Mouse (Mus musculus) adrenal gland, postnatal 25 days (tissue): ENCODE measurements around the gene Atf6b. TPM values are rescaled to one million over a fixed set of nuclear protein-coding genes. Genes with fewer than 3 reads are reported as not detected.
A peak's percentile ranks its signal among the peaks of the same experiment; 100 is the strongest.

ENCODE experiments used
- DNase-seq: peaks from one replicate; pipeline ENCODE4 v3.0.0; 2021; ENCODE audit warnings: mixed read lengths
- total RNA-seq: library from RNA; stranded (reverse); gene quantifications from 2 replicates; pipeline ENCODE4 v1.2.3, GENCODE M21; 2021

The Atf6b gene
- total RNA-seq, 1 experiment from 2014 or later, result 50.4 TPM

GRCm38 (mm10) chr17:34627093-34627942 is 19.6 kb upstream of the Atf6b start:
- peak; percentile 87 for DNase-seq

- peak; percentile 70 for DNase-seq
Observed at GRCm38 (mm10) chr17:34627943-34628643, 18.9 kb upstream of the Atf6b start, which contains the start of gene Ppt2. Gene Ppt2 (minus strand): TSS chr17:34628510.

- no peak for DNase-seq
Observed at GRCm38 (mm10) chr17:34628644-34628967, 18.3 kb upstream of the Atf6b start.

GRCm38 (mm10) chr17:34629221-34629751 is 17.7 kb upstream of the Atf6b start, which contains the start of gene Prrt1:
Gene Prrt1 (plus strand): TSS chr17:34629533.
- no peak for DNase-seq

GRCm38 (mm10) chr17:34629796-34630603 is 16.9 kb upstream of the Atf6b start:
- no peak for DNase-seq

GRCm38 (mm10) chr17:34630761-34631301 is 16.1 kb upstream of the Atf6b start:
- no peak for DNase-seq

GRCm38 (mm10) chr17:34631647-34632046 is 15.3 kb upstream of the Atf6b start:
- DNase-seq, result no peak

- peak; percentile 68 for DNase-seq
Observed at GRCm38 (mm10) chr17:34632261-34632691, 14.7 kb upstream of the Atf6b start.

GRCm38 (mm10) chr17:34635671-34636070 is 11.3 kb upstream of the Atf6b start:
- DNase-seq, result no peak

- no peak for DNase-seq
Observed at GRCm38 (mm10) chr17:34637459-34637858, 9.5 kb upstream of the Atf6b start.

GRCm38 (mm10) chr17:34639461-34640255 is 7.3 kb upstream of the Atf6b start:
- no peak for DNase-seq

GRCm38 (mm10) chr17:34640778-34641601 is 6.0 kb upstream of the Atf6b start:
- DNase-seq, result no peak

GRCm38 (mm10) chr17:34641945-34642344 is 5.0 kb upstream of the Atf6b start:
- DNase-seq, result no peak

GRCm38 (mm10) chr17:34643379-34643778 is 3.6 kb upstream of the Atf6b start:
- DNase-seq, result no peak

- no peak for DNase-seq
Observed at GRCm38 (mm10) chr17:34643944-34644343, 3.0 kb upstream of the Atf6b start.

- peak; percentile 90 for DNase-seq
Observed at GRCm38 (mm10) chr17:34644608-34645007, 2.3 kb upstream of the Atf6b start, which contains the start of gene Fkbpl. Gene Fkbpl (plus strand): TSS chr17:34644764.

GRCm38 (mm10) chr17:34645256-34645829 is 1.6 kb upstream of the Atf6b start:
- DNase-seq, result no peak

- DNase-seq, result no peak
Observed at GRCm38 (mm10) chr17:34645831-34646511, 975 bp upstream of the Atf6b start.
